Mouse (Mus musculus) midbrain, postnatal 0 days (tissue): ENCODE results near the gene Tmem86b. TPM values are rescaled to one million over a fixed set of nuclear protein-coding genes. Genes with fewer than 3 reads are reported as not detected.

ENCODE experiments used
- ATAC-seq: fragments of 200-750 bp; cut with Nextera tagmentation; 2 replicates; pipeline ENCODE4 v1.8.0; 2017; ENCODE audit warnings: moderate number of reproducible peaks, mild to moderate bottlenecking, moderate TSS enrichment, moderate library complexity; ENCODE audit not compliant: low FRiP score
- DNase-seq: peaks from one replicate; pipeline ENCODE4 v3.0.0-alpha.2; 2015; ENCODE audit warnings: low spot score
- H3K27ac ChIP-seq: fragments of 300-500 bp; sonication (generic); 2 replicates; pipeline ENCODE4 v1.5.1; 2014; ENCODE audit warnings: low read depth, mild to moderate bottlenecking, low read length, mixed read lengths
- H3K27me3 ChIP-seq: fragments of 300-500 bp; sonication (generic); 2 replicates; pipeline ENCODE4 v1.6.1; 2014; ENCODE audit warnings: low read length, control low read depth, mixed read lengths; ENCODE audit not compliant: insufficient read depth
- H3K36me3 ChIP-seq: fragments of 300-500 bp; sonication (generic); 2 replicates; pipeline ENCODE4 v1.6.1; 2014; ENCODE audit warnings: low read length, control low read depth, mixed read lengths; ENCODE audit not compliant: insufficient read depth
- H3K4me1 ChIP-seq: fragments of 300-500 bp; sonication (generic); 2 replicates; pipeline ENCODE4 v1.6.1; 2014; ENCODE audit warnings: mild to moderate bottlenecking, control low read depth, antibody characterized with exemption, low read length, mixed read lengths; ENCODE audit not compliant: insufficient read depth
- H3K4me2 ChIP-seq: fragments of 300-500 bp; sonication (generic); 2 replicates; pipeline ENCODE4 v1.6.1; 2014; ENCODE audit warnings: low read depth, mild to moderate bottlenecking, low read length, mixed read lengths; ENCODE audit not compliant: poor library complexity, severe bottlenecking
- H3K4me3 ChIP-seq: fragments of 300-500 bp; sonication (generic); 2 replicates; pipeline ENCODE4 v1.5.1; 2014; ENCODE audit warnings: low read depth, mild to moderate bottlenecking, low read length, moderate library complexity
- H3K9ac ChIP-seq: fragments of 300-500 bp; sonication (generic); replicated peaks from 2 replicates; pipeline ENCODE4 v1.6.1; 2014; ENCODE audit warnings: mild to moderate bottlenecking, low read length, moderate library complexity, mixed read lengths; ENCODE audit not compliant: poor library complexity, severe bottlenecking
- H3K9me3 ChIP-seq: fragments of 300-500 bp; sonication (generic); 2 replicates; pipeline ENCODE4 v1.6.1; 2016; ENCODE audit warnings: low read length, control low read depth
- CTCF ChIP-seq: IDR thresholded peaks from 2 replicates; pipeline ENCODE4 v1.5.1; 2016; ENCODE audit warnings: antibody characterized with exemption, mild to moderate bottlenecking
- WGBS: fragments of 180-500 bp; shearing (Covaris S2); extraction: QIAGEN DNeasy Blood & Tissue Kit; methylation state at CpG from one replicate; pipeline ENCODE4 v1.1.7; 2014; 5-methylcytosine and 5-hydroxymethylcytosine counted together
- polyA plus RNA-seq: library from polyadenylated mRNA; unstranded; fragments of >200 nt; fragmentation: Nextera tagmentation; extraction: Ambion mirVana; gene quantifications from 2 replicates; pipeline ENCODE4 v1.2.1, GENCODE M21; 2015
- total RNA-seq: library from RNA; depleted of rRNA; stranded (reverse); fragments of >200 nt; gene quantifications from 2 replicates; pipeline ENCODE4 v1.2.3, GENCODE M21; 2014

Tmem86b gene
- total and polyA plus RNA-seq, 2 experiments from 2014 or later: 1.00 to 17.4 TPM

- peaks cover 40% of the 10 kb centered on the region for H3K36me3 ChIP-seq
- H3K4me2 ChIP-seq: no peak overlapping the region
- ATAC-seq (no peak), DNase-seq (no peak)
- WGBS: 98% methylated on average over 5 of the region's 5 CpGs
- H3K9ac ChIP-seq: no peak overlapping the region
- H3K27me3 ChIP-seq: no peaks in the 10 kb centered on the region
- H3K9me3 ChIP-seq: no peaks in the 10 kb centered on the region
- H3K4me3 ChIP-seq: no peak overlapping the region
- no peak for TF ChIP-seq CTCF
- no peaks in the 10 kb centered on the region for H3K4me1 ChIP-seq
- no peak overlapping the region for H3K27ac ChIP-seq
Measured at GRCm38 (mm10) chr7:4629586-4629985, 1.6 kb downstream of the Tmem86b start.

GRCm38 (mm10) chr7:4625928-4626327 is 5.3 kb downstream of the Tmem86b start:
- Histone ChIP-seq H3K4me2 (no peak overlapping the region), H3K27me3 (no peaks in the 10 kb centered on the region), H3K4me1 (no peaks in the 10 kb centered on the region), H3K36me3 (peaks cover 15% of the 10 kb centered on the region), H3K9ac (no peak overlapping the region), H3K27ac (no peak overlapping the region), H3K9me3 (no peaks in the 10 kb centered on the region), H3K4me3 (no peak overlapping the region)
- ATAC-seq (no peak), DNase-seq (no peak)
- 92% methylated on average over 2 of the region's 2 CpGs for WGBS
- no peak for TF ChIP-seq CTCF

GRCm38 (mm10) chr7:4624343-4624742 is 6.9 kb downstream of the Tmem86b start:
- H3K4me3 ChIP-seq: no peak overlapping the region
- 41% methylated on average over 1 of the region's 1 CpGs for WGBS
- no peaks in the 10 kb centered on the region for H3K27me3 ChIP-seq
- H3K4me1 ChIP-seq: no peaks in the 10 kb centered on the region
- peak; percentile 35 for TF ChIP-seq CTCF
- H3K36me3 ChIP-seq: peaks cover 10% of the 10 kb centered on the region
- no peaks in the 10 kb centered on the region for H3K9me3 ChIP-seq
- no peak overlapping the region for H3K9ac ChIP-seq
- H3K4me2 ChIP-seq: no peak overlapping the region
- H3K27ac ChIP-seq: no peak overlapping the region
- no peak for DNase-seq
- ATAC-seq: no peak

- DNase-seq: peak; percentile 66
- no peak overlapping the region for H3K27ac ChIP-seq
- ATAC-seq: peak; percentile 62; the same call in 1 of the 2 replicates
- peak; percentile 65 for TF ChIP-seq CTCF
- no peaks in the 10 kb centered on the region for H3K4me1 ChIP-seq
- H3K4me3 ChIP-seq: no peak overlapping the region
- no peaks in the 10 kb centered on the region for H3K27me3 ChIP-seq
- 39% methylated on average over 4 of the region's 4 CpGs for WGBS
- H3K9ac ChIP-seq: no peak overlapping the region
- peaks cover 3% of the 10 kb centered on the region; the same call in 1 of the 2 replicates for H3K36me3 ChIP-seq
- H3K9me3 ChIP-seq: no peaks in the 10 kb centered on the region
- no peak overlapping the region for H3K4me2 ChIP-seq
Measured at GRCm38 (mm10) chr7:4623544-4624189, 7.6 kb downstream of the Tmem86b start.

GRCm38 (mm10) chr7:4619979-4620378 is 11.2 kb downstream of the Tmem86b start:
- no peak overlapping the region for H3K4me2 ChIP-seq
- H3K27ac ChIP-seq: no peak overlapping the region
- no peaks in the 10 kb centered on the region for H3K36me3 ChIP-seq
- no peak overlapping the region for H3K4me3 ChIP-seq
- no peaks in the 10 kb centered on the region for H3K4me1 ChIP-seq
- H3K9me3 ChIP-seq: no peaks in the 10 kb centered on the region
- WGBS: 31% methylated on average over 1 of the region's 1 CpGs
- no peak for TF ChIP-seq CTCF
- ATAC-seq (no peak), DNase-seq (peak; percentile 19)
- no peaks in the 10 kb centered on the region for H3K27me3 ChIP-seq
- no peak overlapping the region for H3K9ac ChIP-seq

- ATAC-seq (no peak), DNase-seq (no peak)
- Histone ChIP-seq H3K27me3 (no peaks in the 10 kb centered on the region), H3K4me3 (no peak overlapping the region), H3K4me2 (no peak overlapping the region), H3K9ac (no peak overlapping the region), H3K36me3 (no peaks in the 10 kb centered on the region), H3K9me3 (no peaks in the 10 kb centered on the region), H3K4me1 (no peaks in the 10 kb centered on the region), H3K27ac (no peak overlapping the region)
- whole genome bisulfite sequencing: 82% methylated on average over 14 of the region's 14 CpGs
- TF ChIP-seq CTCF: no peak
Measured at GRCm38 (mm10) chr7:4613740-4614403, 17.4 kb downstream of the Tmem86b start.
